Mouse (Mus musculus) midbrain, embryonic 10.5 days (tissue): Measurements from ENCODE around the gene Gm10300. TPM values are rescaled to one million over a fixed set of nuclear protein-coding genes. Genes with fewer than 3 reads are reported as not detected.
A peak's percentile ranks its signal among the peaks of the same experiment; 100 is the strongest.

Source experiments
- DNase-seq: peaks from one replicate; pipeline ENCODE4 v3.0.0-alpha.2; 2017; ENCODE audit warnings: low spot score
- H3K27ac ChIP-seq: fragments of 300-500 bp; sonication (generic); replicated peaks from 2 replicates; pipeline ENCODE4 v1.5.1; 2016; ENCODE audit warnings: mild to moderate bottlenecking
- H3K27me3 ChIP-seq: fragments of 300-500 bp; sonication (generic); 2 replicates; pipeline ENCODE4 v1.6.1; 2016; ENCODE audit warnings: low read depth, mild to moderate bottlenecking; ENCODE audit not compliant: poor library complexity, severe bottlenecking
- H3K36me3 ChIP-seq: fragments of 300-500 bp; sonication (generic); 2 replicates; pipeline ENCODE4 v1.6.1; 2016; ENCODE audit warnings: mild to moderate bottlenecking, moderate library complexity
- H3K4me1 ChIP-seq: fragments of 300-500 bp; sonication (generic); 2 replicates; pipeline ENCODE4 v1.6.1; 2016
- H3K4me3 ChIP-seq: fragments of 300-500 bp; sonication (generic); 2 replicates; pipeline ENCODE4 v1.5.1; 2016; ENCODE audit warnings: mild to moderate bottlenecking, moderate library complexity
- H3K9me3 ChIP-seq: fragments of 300-500 bp; sonication (generic); replicated peaks from 2 replicates; pipeline ENCODE4 v1.6.1; 2016; ENCODE audit warnings: mild to moderate bottlenecking
- WGBS: fragments of 180-500 bp; shearing (Covaris S2); methylation state at CpG from one replicate; pipeline ENCODE4 v1.1.7; 2016; 5-methylcytosine and 5-hydroxymethylcytosine counted together
- polyA plus RNA-seq: library from polyadenylated mRNA; unstranded; fragments of >200 nt; fragmentation: Nextera tagmentation; extraction: Ambion mirVana; gene quantifications from 2 replicates; pipeline ENCODE4 v1.2.1, GENCODE M21; 2016

The Gm10300 gene
- polyA plus RNA-seq: not detected in 2 replicates

DNA sequence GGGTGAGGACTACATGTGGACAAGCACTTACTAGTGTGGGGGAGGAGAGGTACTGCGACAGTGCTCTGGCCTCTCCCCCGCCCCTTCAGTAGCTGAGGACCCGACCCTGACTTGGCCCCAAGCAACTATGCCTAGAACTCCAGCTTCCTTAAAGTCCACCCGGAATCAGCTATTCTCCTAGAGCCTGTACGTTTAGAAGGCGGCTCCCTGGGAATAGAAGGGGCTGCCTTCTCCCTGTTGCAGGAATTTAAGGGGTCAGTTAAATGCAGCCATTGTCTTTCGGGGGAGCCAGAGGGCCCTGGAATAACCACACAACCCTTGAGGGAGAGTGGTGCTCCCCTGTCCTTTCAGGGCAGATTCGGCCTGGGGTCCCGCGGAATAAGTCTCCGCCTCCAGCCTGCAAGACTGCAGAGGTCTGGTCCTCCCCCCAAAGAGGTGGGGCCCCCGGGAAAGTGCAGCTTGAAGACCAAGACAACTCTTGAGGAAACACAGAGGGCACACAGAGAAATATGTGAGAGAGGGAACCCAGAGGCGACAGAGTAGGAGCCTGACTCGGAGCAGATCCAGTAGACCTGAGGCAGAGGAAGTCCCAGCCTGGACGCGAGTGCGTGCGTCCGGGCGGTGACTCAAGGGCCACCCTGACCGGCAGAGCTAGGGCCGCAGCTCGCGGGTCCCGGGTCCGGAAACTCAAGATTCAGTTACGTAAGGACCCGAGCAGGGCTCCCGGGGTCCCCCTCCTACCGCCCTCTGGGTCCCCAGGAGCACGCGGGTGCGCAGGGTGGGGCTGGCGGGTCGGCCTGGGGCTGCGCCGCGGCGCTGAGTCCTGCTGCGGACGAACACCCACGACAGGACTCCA is at the start of gene Gm10300:
Gene Gm10300, plus strand, starts transcription at position 621 of the 856 bp plus-strand sequence.
- Histone ChIP-seq H3K27me3 (peaks cover 81% of the 10 kb centered on the region), H3K4me3 (peak within 1 kb of the TSS; percentile 71), H3K27ac (peak within 1 kb of the TSS; percentile 83), H3K9me3 (no peaks in the 10 kb centered on the region), H3K4me1 (peaks cover 64% of the 10 kb centered on the region), H3K36me3 (no peaks in the 10 kb centered on the region)
- DNase-seq: peak; percentile 63
- WGBS: under 1% methylated on average over 42 of the region's 42 CpGs

DNA sequence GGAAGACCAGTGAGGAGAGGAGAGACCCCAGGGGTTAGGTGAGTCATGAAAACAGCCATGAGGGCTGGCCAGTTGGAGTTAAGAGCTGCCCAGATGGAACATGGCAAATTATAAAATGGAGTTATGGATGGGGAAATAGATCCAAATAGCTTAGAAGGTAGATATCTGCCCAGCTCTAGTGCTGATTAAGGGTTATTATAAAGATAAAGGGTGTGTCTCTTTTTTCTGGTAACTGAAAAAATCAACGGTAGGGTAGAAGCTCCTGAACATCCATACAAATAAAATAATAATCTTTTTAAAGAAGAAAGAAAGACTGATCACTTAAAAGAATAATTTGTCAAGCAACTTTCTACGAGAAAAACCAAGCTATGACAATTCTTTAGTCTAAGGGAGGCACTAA is 49.2 kb upstream of the Gm10300 start:
- Histone ChIP-seq H3K27ac (no peak overlapping the region), H3K4me3 (no peak overlapping the region), H3K9me3 (peaks cover 8% of the 10 kb centered on the region; the same call in 1 of the 2 replicates), H3K27me3 (no peaks in the 10 kb centered on the region), H3K36me3 (peaks cover 18% of the 10 kb centered on the region), H3K4me1 (peaks cover 14% of the 10 kb centered on the region)
- 90% methylated on average over 2 of the region's 2 CpGs for WGBS
- no peak for DNase-seq

DNA sequence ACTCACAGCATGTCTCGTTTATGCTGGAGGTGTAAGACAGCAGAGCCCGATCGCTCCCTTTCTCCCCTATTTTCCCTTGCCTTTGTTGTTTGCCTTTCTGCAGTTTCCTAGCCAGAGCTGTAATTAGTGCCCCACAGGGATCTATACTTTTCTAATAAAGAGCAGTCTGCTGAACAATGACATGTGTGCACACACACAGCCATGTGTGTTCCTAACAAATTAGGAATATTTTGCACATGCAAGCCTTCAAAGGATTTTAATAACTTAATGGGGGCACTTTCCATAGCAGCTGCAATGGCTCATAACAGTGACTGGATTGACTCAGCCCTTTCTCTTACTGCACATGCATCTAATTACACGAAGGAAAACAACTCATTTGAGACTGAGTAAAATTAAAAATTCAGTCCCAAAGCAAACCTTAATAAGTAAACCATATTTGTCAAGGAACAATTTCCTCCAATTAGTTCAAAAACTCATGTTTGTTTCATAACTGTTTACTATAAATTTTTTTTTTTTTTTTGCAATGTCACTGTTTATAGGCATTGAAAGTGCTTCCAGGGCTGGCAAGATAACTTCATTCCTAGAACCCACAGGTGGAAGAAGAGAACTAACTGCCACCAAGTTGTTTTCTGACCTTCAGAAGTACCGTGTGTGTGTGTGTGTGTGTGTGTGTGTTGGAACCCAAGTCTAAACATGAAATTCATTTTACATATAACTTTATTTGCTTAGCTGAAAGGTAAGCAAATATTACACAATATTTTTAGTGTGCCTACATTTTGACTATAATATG is 48.6 kb upstream of the Gm10300 start:
- peaks cover 8% of the 10 kb centered on the region; the same call in 1 of the 2 replicates for H3K9me3 ChIP-seq
- no peak overlapping the region for H3K4me3 ChIP-seq
- no peak overlapping the region for H3K27ac ChIP-seq
- H3K4me1 ChIP-seq: peaks cover 21% of the 10 kb centered on the region
- H3K36me3 ChIP-seq: peaks cover 18% of the 10 kb centered on the region
- no peaks in the 10 kb centered on the region for H3K27me3 ChIP-seq
- DNase-seq: no peak
- 47% methylated on average over 5 of the region's 5 CpGs for WGBS

DNA sequence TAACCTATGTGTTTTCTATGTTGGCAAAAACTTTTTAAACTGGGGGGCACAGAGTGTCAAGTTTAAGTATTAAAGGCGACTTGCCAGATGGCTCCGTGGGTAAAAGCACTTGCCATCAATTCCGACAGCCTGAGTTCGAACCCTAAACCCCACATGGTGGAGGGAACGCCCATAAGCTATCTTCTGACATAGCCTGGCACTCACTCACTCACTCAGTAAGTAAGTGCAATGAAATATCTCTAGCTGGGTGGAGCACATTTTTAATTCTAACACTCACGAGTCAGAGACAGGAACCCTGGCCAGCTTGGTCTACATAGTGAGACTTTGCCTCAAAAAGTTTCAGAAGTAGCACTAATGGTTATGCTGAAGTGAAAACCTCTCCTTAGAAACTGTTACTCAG is 47.3 kb upstream of the Gm10300 start:
- Histone ChIP-seq H3K4me3 (no peak overlapping the region), H3K36me3 (peaks cover 13% of the 10 kb centered on the region; the same call in 1 of the 2 replicates), H3K27me3 (no peaks in the 10 kb centered on the region), H3K27ac (no peak overlapping the region), H3K4me1 (peaks cover 30% of the 10 kb centered on the region), H3K9me3 (peaks cover 8% of the 10 kb centered on the region; the same call in 1 of the 2 replicates)
- 90% methylated on average over 6 of the region's 6 CpGs for WGBS
- no peak for DNase-seq

DNA sequence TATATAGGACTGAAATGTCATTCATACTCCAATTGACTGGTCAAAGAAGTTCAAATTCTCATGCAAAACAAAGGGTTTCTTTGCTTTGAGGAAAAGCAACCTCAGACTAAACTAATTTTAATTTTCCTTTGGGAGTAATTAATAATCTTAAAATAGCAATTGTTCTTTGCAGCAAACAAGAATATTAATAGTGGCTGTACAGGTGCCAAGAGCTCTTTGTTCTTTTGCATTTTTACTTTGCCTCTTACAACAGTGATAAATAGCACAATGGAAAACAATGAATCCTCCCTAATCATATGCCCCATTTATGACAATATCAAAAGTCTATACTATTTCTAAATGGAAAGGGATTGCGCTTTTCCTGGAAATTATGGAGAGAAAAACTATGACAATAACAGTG is 46.7 kb upstream of the Gm10300 start:
- H3K27ac ChIP-seq: no peak overlapping the region
- H3K4me1 ChIP-seq: peaks cover 33% of the 10 kb centered on the region
- no peak overlapping the region for H3K4me3 ChIP-seq
- WGBS: 97% methylated on average over 1 of the region's 1 CpGs
- H3K27me3 ChIP-seq: no peaks in the 10 kb centered on the region
- no peak for DNase-seq
- peaks cover 3% of the 10 kb centered on the region; the same call in 1 of the 2 replicates for H3K9me3 ChIP-seq
- peaks cover 7% of the 10 kb centered on the region; the same call in 1 of the 2 replicates for H3K36me3 ChIP-seq

DNA sequence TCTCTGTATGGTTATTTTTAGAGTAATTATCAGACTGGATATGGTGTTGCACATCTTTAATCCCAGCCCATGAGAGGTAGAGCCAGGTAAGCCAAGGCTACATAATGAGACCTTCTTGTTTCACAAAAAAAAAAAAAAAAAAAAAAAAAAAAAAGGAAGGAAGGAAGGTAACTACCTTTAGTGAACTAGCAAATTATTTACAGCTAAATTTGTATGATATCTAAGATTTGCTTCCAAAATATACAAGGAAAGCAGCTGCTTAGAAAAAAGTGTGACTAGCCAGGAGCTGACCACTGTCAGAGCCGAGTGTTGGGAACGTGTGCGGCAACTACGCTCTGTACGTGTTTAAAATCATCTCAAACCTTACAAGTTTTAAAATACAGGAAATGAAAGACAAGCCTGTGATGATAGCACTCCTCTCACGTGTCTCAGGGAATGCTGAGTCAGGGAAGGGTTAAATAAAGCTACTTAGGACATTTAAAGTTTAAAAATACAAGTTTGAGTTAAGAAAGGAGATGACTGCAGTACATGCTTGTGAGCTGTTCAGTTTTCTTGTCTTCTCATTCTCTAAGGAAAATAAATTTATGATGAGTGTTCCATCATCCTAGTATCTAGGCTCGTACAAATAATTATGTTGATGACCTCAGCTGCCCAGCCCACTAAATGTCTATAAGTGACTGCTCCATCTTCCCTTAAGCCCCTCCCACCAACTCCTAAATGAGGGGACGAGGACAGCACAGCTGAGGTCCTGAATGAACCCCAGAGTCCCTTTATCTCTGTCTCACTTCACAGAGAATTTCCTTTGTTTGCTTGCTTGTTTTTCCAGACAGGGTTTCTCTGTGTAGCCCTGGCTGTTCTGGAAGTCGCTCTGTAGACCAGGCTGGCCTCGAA is 44.4 kb upstream of the Gm10300 start:
- Histone ChIP-seq H3K4me1 (peaks cover 37% of the 10 kb centered on the region), H3K27ac (0 out of 2 replicates have a peak overlapping the region, but pooled peaks have one; percentile 46), H3K27me3 (no peaks in the 10 kb centered on the region), H3K36me3 (no peaks in the 10 kb centered on the region), H3K9me3 (no peaks in the 10 kb centered on the region), H3K4me3 (no peak overlapping the region)
- 72% methylated on average over 10 of the region's 10 CpGs for WGBS
- DNase-seq: no peak

DNA sequence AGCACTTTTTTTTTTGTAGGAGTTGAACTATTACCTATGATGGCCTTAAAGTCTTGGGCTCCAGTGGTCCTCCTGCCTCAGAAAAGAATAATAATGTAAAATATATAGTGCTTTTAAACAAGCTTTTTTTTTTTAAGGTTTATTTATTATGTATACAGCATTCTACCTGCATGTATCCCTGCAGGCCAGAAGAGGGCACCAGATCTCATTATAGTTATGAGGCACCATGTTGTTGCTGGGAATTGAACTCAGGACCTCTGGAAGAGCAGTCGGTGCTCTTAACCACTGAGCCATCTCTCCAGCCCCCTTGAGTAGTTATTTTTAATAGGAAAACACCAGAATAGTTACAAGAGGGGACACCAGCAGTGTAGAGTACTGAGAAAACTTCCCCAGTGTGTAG is 41.3 kb upstream of the Gm10300 start:
- H3K4me1 ChIP-seq: peaks cover 33% of the 10 kb centered on the region

DNA sequence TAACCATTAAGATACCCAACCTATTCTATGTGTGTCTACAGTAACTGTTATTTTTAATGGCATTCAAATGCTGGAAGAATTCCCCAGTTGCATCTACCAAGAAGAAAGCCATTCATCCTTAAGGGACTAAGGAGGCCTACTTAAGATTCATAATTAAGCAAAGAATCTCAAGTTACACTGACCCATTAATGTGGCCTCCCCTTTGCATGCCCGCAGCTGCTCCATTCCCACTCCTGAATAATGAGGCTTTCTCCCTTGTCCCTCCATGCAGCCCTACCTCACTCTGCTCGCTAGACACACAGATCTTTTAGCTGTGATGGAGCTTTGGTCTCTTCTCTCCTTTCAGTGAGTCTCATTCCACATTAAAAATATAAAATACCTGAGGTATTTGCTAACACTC is 40.3 kb upstream of the Gm10300 start:
- H3K4me3 ChIP-seq: no peak overlapping the region
- H3K27me3 ChIP-seq: no peaks in the 10 kb centered on the region
- WGBS: 50% methylated on average over 2 of the region's 2 CpGs
- DNase-seq: no peak
- peaks cover 43% of the 10 kb centered on the region for H3K4me1 ChIP-seq
- H3K9me3 ChIP-seq: no peaks in the 10 kb centered on the region
- 0 out of 2 replicates have a peak, but pooled peaks cover 7% of the 10 kb centered on the region for H3K36me3 ChIP-seq
- H3K27ac ChIP-seq: 0 out of 2 replicates have a peak overlapping the region, but pooled peaks have one; percentile 66

More for the DNA sequence above, 41.3 kb upstream of the Gm10300 start:
- H3K27ac ChIP-seq: no peak overlapping the region
- 93% methylated on average over 1 of the region's 1 CpGs for WGBS
- H3K36me3 ChIP-seq: no peaks in the 10 kb centered on the region
- H3K9me3 ChIP-seq: no peaks in the 10 kb centered on the region
- no peak overlapping the region for H3K4me3 ChIP-seq
- no peaks in the 10 kb centered on the region for H3K27me3 ChIP-seq
- no peak for DNase-seq

DNA sequence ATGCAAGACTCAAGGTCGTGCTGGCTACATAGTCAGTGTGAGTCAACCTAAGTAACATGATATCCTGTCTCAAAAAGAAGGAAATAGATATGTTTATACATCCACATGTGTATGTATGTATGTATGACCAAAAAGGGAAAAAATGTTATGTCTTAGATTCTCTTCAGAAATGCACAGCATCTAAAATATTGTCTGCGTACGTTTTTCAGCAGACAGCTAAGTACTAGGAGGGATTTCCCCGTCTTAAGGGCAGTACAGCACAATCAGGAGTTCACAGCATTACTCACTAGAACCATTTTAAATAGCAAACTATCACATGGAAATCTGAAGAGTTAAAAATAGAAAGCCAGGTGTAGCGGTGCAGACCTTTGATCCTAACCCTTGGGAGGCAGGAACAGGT is 37.4 kb upstream of the Gm10300 start:
- H3K4me3 ChIP-seq: no peak overlapping the region
- DNase-seq: no peak
- no peaks in the 10 kb centered on the region for H3K27me3 ChIP-seq
- no peaks in the 10 kb centered on the region for H3K9me3 ChIP-seq
- peaks cover 36% of the 10 kb centered on the region for H3K4me1 ChIP-seq
- no peak overlapping the region for H3K27ac ChIP-seq
- H3K36me3 ChIP-seq: peaks cover 15% of the 10 kb centered on the region
- WGBS: 91% methylated on average over 5 of the region's 5 CpGs

DNA sequence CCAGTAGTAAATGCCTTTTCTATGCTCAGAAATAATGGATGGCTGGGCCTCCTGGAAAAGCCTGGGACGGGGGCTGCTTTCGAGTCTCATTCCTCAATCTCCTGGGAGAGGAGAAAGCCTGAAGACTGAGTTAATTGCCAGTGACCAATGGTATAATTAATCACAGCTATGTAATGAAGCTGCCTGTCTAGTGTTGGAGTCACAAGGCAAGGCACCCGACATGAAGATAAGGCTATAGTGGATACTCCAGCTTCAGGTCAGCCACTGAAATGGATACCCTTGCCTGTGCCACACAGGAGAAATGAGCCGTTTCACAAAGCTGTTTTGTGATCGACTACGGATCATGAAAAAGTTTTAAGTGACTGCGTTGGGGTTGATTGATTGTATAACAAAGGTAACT is 36.5 kb upstream of the Gm10300 start:
- Histone ChIP-seq H3K27me3 (no peaks in the 10 kb centered on the region), H3K36me3 (peaks cover 15% of the 10 kb centered on the region), H3K4me1 (peaks cover 37% of the 10 kb centered on the region), H3K4me3 (no peak overlapping the region), H3K27ac (no peak overlapping the region), H3K9me3 (no peaks in the 10 kb centered on the region)
- DNase-seq: no peak
- WGBS: 79% methylated on average over 7 of the region's 7 CpGs

DNA sequence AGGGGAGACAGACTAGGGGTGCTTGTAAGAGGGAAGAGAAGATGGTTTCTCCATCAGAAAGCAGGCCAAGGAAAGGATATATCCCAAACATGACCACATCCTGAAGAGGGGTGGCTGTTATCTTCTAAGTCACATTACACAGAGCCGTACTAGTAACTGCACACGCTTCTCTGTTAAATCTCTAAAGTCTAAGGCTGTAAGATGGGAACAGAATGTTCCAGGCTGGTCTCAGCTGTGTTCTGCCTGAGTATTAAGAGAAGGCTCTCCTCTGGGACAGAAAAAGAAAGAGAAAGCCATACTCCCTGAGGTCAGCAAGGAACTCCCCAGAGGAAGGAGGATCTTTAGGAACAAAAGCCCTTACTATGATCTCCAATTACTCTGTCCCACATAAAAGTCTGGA is 35.7 kb upstream of the Gm10300 start:
- DNase-seq: no peak
- Histone ChIP-seq H3K27ac (no peak overlapping the region), H3K4me1 (peaks cover 37% of the 10 kb centered on the region), H3K27me3 (no peaks in the 10 kb centered on the region), H3K9me3 (no peaks in the 10 kb centered on the region), H3K4me3 (no peak overlapping the region), H3K36me3 (peaks cover 15% of the 10 kb centered on the region)
- WGBS: 98% methylated on average over 2 of the region's 2 CpGs

DNA sequence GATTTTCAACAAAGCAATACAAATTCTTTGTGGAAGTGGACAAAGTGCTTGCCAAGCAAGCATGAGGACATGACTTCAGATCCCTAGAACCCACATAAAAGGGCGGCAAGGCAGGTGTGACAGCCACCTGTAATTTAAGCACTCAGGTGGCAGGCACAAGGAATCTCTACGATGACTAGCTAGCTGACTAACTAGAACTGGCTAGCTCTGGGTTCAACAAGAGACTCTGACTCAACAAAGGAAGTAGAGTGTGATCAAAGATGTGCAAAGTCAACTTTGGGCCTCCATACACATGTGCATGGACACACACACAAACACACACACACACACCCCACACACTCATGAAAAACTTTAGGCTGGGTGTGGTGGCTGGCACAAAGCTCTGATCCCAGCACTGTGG is 35.0 kb upstream of the Gm10300 start:
- H3K27ac ChIP-seq: no peak overlapping the region
- H3K9me3 ChIP-seq: no peaks in the 10 kb centered on the region
- H3K4me3 ChIP-seq: no peak overlapping the region
- 89% methylated on average over 2 of the region's 2 CpGs for WGBS
- H3K36me3 ChIP-seq: peaks cover 15% of the 10 kb centered on the region
- peaks cover 33% of the 10 kb centered on the region for H3K4me1 ChIP-seq
- H3K27me3 ChIP-seq: no peaks in the 10 kb centered on the region
- no peak for DNase-seq
